Mouse (Mus musculus): ENCODE measurements around the gene Man1a2. TPM values are rescaled to one million over a fixed set of nuclear protein-coding genes. Genes with fewer than 3 reads are reported as not detected.

Gene Man1a2
- total RNA-seq, 4 experiments from 2014 or later, result 27.3 to 30.0 (median 29.3) TPM

Other genes starting within 250 kb of the Man1a2 start
- 1 to 10 TPM in 3 of 4 experiments, under 1 TPM in 1; 0.91 to 1.6 (median 1.2) TPM for gene Tent5c, start 196.2 kb downstream of the Man1a2 start, total RNA-seq (2022)
- gene Vtcn1, start 140.0 kb upstream of the Man1a2 start, total RNA-seq (2022), result under 1 TPM in 2 of 4 experiments, not detected in 2; 0.13 to 0.17 TPM
- gene Trim45, start 236.7 kb upstream of the Man1a2 start, total RNA-seq (2022), result 1 to 10 TPM; 4.5 to 6.4 (median 5.7) TPM